Mouse (Mus musculus): ENCODE results near the gene Samd8. TPM values are rescaled to one million over a fixed set of nuclear protein-coding genes. Genes with fewer than 3 reads are reported as not detected.

The Samd8 gene
- total and polyA plus RNA-seq, 2 experiments from 2014 or later, result 8.3 to 17.3 TPM

GRCm38 (mm10) chr14:21847381-21848165, 97.2 kb downstream of the Samd8 start:
- peak overlapping the region; percentile 65 for H3K4me3 ChIP-seq (ENCODE audit: low read depth, low read length)
- H3K9me3 ChIP-seq (replicated peaks; ENCODE audit: control insufficient read depth, low read length), result no peaks in the 10 kb centered on the region
- H3K4me2 ChIP-seq (ENCODE audit: low read depth, low read length), result peak overlapping the region; percentile 88
- H3K27me3 ChIP-seq (ENCODE audit: control insufficient read depth, insufficient read depth, low read length), result no peaks in the 10 kb centered on the region
- H3K4me1 ChIP-seq (ENCODE audit: control insufficient read depth, insufficient read depth), result 0 out of 2 replicates have a peak, but pooled peaks cover 11% of the 10 kb centered on the region
- H3K9ac ChIP-seq (replicated peaks; ENCODE audit: low read depth, low read length), result peak overlapping the region; percentile 54
- peak overlapping the region; percentile 68 for H3K27ac ChIP-seq (ENCODE audit: low read depth)
- peak; percentile 29 for DNase-seq (ENCODE audit: low spot score)
- peak; percentile 19 for ATAC-seq (ENCODE audit: insufficient read depth, low read depth)
- WGBS, result under 1% methylated on average over 49 of the region's 50 CpGs
- TF ChIP-seq EP300 (IDR thresholded peaks at IDR 0.05; ENCODE audit: low read depth) (no peak), CTCF (IDR thresholded peaks at IDR 0.05; ENCODE audit: low read depth) (no peak)
- H3K36me3 ChIP-seq (replicated peaks; ENCODE audit: control insufficient read depth, insufficient read depth, low read length), result peaks cover 45% of the 10 kb centered on the region

Other genes with a start within 250 kb of the Samd8 start
- gene Dupd1, start 36.0 kb upstream of the Samd8 start, total RNA-seq (2014; rRNA removed; ENCODE audit: low replicate concordance), result not detected in 2 replicates
- gene Dupd1, start 36.0 kb upstream of the Samd8 start, polyA plus RNA-seq (2015; fragmentation: Nextera tagmentation; extraction: Ambion mirVana), result 0.15 TPM in 2 replicates
- not detected in 2 replicates for gene Dusp13, start 650 bp downstream of the Samd8 start, total RNA-seq (2014; rRNA removed; ENCODE audit: low replicate concordance)
- gene Dusp13, start 650 bp downstream of the Samd8 start, polyA plus RNA-seq (2015; fragmentation: Nextera tagmentation; extraction: Ambion mirVana), result not detected in 2 replicates
- 619 and 692 TPM in 2 replicates for gene Vdac2, start 74.7 kb downstream of the Samd8 start, total RNA-seq (2014; rRNA removed; ENCODE audit: low replicate concordance)
- gene Vdac2, start 74.7 kb downstream of the Samd8 start, polyA plus RNA-seq (2015; fragmentation: Nextera tagmentation; extraction: Ambion mirVana), result 660 and 663 TPM in 2 replicates
- gene Comtd1, start 98.4 kb downstream of the Samd8 start, total RNA-seq (2014; rRNA removed; ENCODE audit: low replicate concordance), result 18.3 and 53.5 TPM in 2 replicates
- 27.8 and 30.6 TPM in 2 replicates for gene Comtd1, start 98.4 kb downstream of the Samd8 start, polyA plus RNA-seq (2015; fragmentation: Nextera tagmentation; extraction: Ambion mirVana)
- gene Zfp503, start 239.1 kb downstream of the Samd8 start, total RNA-seq (2014; rRNA removed; ENCODE audit: low replicate concordance), result 1.8 and 3.5 TPM in 2 replicates
- gene Zfp503, start 239.1 kb downstream of the Samd8 start, polyA plus RNA-seq (2015; fragmentation: Nextera tagmentation; extraction: Ambion mirVana), result 0.61 and 0.84 TPM in 2 replicates